Mouse (Mus musculus) kidney, adult 2 months (tissue): Measurements from ENCODE around the gene Cyp2u1.

Source experiments
- CTCF ChIP-seq: fragments of 200-500 bp; conservative IDR thresholded peaks from 2 replicates; pipeline ENCODE4 v1.5.1; 2011; ENCODE audit warnings: low read depth, mild to moderate bottlenecking, control low read depth, low read length, moderate library complexity, mixed read lengths; ENCODE audit not compliant: insufficient read depth, insufficient read length
- POLR2A ChIP-seq: fragments of 200-500 bp; IDR thresholded peaks from one replicate; pipeline ENCODE4 v1.6.1; 2011; ENCODE audit warnings: low read depth, low read length, control low read depth

DNA sequence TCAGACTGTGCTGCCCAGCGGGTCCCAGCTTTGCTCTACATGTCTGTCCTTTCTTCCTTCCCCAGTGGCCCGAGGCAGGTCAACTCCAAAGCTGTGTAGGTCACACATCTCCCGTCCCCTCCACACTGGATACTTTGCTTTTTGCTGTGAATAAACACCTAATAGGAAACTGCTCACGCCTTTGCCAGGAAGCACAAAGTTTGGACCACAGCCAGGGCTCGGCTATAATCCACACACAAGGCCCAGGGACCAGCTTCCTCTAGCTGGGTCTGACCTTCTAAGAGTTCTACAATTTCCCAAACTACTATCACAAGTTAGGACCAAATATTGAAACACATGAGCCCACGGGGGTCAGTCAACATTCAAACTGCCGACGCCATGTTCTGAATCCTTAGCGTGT is 3.9 kb downstream of the Cyp2u1 start:
- TF ChIP-seq POLR2A: no peak
- TF ChIP-seq CTCF: no peak
